13 mouse cellular contexts compared by ENCODE assay signal in the genomic region with DNA sequence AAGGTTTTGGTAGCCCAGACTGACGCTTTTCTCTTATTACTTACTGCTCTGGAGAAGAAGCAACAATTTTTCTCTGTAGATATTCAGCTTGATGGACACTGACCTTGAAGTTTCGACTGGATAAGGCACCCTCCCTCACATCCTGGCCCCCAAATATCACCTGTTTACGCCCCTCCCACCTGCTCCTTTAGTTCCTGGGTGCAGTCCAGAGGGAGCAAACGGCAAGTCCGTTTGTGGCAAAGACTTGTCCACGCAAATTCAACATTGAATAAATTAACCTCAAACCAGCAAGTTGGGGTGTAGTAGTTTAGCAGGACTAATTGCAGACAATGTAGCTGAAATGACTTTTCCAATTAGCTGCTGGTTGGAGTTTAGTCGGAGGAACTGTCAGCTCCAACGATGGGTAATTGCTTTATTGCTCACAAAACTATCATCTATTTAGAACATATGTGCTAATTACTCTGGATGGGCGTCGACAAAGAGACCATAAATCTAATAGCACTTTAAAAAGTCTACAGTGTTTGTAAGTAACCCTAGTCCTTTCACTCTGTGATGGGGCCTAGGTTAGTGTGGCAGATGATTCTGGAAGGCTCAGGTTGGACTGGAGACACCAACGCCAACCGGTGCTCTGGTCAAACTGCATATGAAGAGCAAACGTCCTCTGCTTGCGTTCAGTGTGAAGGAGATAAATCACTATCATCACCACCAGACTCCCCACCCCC. TPM values are rescaled to one million over a fixed set of nuclear protein-coding genes. Genes with fewer than 3 reads are reported as not detected.
DNase-seq lines count a peak whose midpoint lies in the region; ATAC-seq lines count a peak whose summit lies in the region.
"Had no signal": no experiment of that assay in that cellular context is flagged by ENCODE, and none has a peak within 500 bp of the region (broad histone marks: within the 10 kb centered on the region; RNA-seq: fewer than 3 reads in every experiment).

No protein-coding gene starts in this region.

- ATAC-seq in midbrain, embryonic 16.5 days: no peak

- H3K9me3 ChIP-seq in heart, embryonic 10.5 days: no peaks in the 10 kb centered on the region
- no peaks in the 10 kb centered on the region for H3K9me3 ChIP-seq in hindbrain, embryonic 10.5 days
- H3K9me3 ChIP-seq in midbrain, embryonic 16.5 days (replicated peaks; ENCODE audit: control insufficient read depth, low read length, poor library complexity, severe bottlenecking): no peaks in the 10 kb centered on the region

- 0 out of 2 replicates have a peak overlapping the region, but pooled peaks have one; percentile 58 for H3K4me3 ChIP-seq in heart, embryonic 10.5 days
- peak overlapping the region; percentile 57 for H3K4me3 ChIP-seq in hindbrain, embryonic 10.5 days
- H3K4me3 ChIP-seq in midbrain, embryonic 16.5 days (ENCODE audit: low read depth, low read length): no peak overlapping the region; the same call in 1 of the 2 replicates
- H3K4me3 ChIP-seq: erythroblast, embryonic 14.5 days had no signal

- H3K27ac ChIP-seq in heart, embryonic 10.5 days: no peak overlapping the region
- peak overlapping the region; percentile 91 for H3K27ac ChIP-seq in hindbrain, embryonic 10.5 days
- H3K27ac ChIP-seq in midbrain, embryonic 16.5 days (ENCODE audit: low read length): peak overlapping the region; percentile 48; the same call in 1 of the 2 replicates

- DNase-seq in heart, embryonic 10.5 days (ENCODE audit: low spot score): no peak
- no peak for DNase-seq in heart, postnatal 4 days
- DNase-seq in embryo, embryonic 10.5 days (ENCODE audit: low spot score): peak; percentile 46
- no peak for DNase-seq in hindbrain, embryonic 10.5 days (ENCODE audit: low spot score)
- DNase-seq in natural killer cell, adult 2 months (ENCODE audit: low spot score in 2 of 2): no peak
- no peak for DNase-seq in ovary, adult 18-20 months (ENCODE audit: low spot score)
- DNase-seq in right cerebral cortex, postnatal 14 days: no peak
- DNase-seq: B cell, adult 2 months; kidney, postnatal 10 days; lung, postnatal 10 days had no signal

- H3K4me2 ChIP-seq in midbrain, embryonic 16.5 days (ENCODE audit: low read length): peak overlapping the region; percentile 72

- H3K27me3 ChIP-seq in heart, embryonic 10.5 days (ENCODE audit: insufficient read depth, poor library complexity, severe bottlenecking): peaks cover 86% of the 10 kb centered on the region
- H3K27me3 ChIP-seq in hindbrain, embryonic 10.5 days (ENCODE audit: insufficient read depth, poor library complexity, severe bottlenecking): peaks cover 33% of the 10 kb centered on the region
- H3K27me3 ChIP-seq in midbrain, embryonic 16.5 days (ENCODE audit: control insufficient read depth, insufficient read depth, low read depth, low read length): no peaks in the 10 kb centered on the region; the same call in 1 of the 2 replicates

- 0 out of 2 replicates have a peak overlapping the region, but pooled peaks have one; percentile 32 for H3K9ac ChIP-seq in midbrain, embryonic 16.5 days (ENCODE audit: low read depth, low read length)

- no peaks in the 10 kb centered on the region for H3K36me3 ChIP-seq in heart, embryonic 10.5 days
- no peaks in the 10 kb centered on the region for H3K36me3 ChIP-seq in hindbrain, embryonic 10.5 days
- no peaks in the 10 kb centered on the region for H3K36me3 ChIP-seq in midbrain, embryonic 16.5 days (ENCODE audit: control insufficient read depth, insufficient read depth, low read length)

- 12% methylated on average over 14 of the region's 14 CpGs for WGBS in heart, embryonic 10.5 days
- 9% methylated on average over 14 of the region's 14 CpGs for whole genome bisulfite sequencing in hindbrain, embryonic 10.5 days
- WGBS in midbrain, embryonic 16.5 days: 14% methylated on average over 14 of the region's 14 CpGs

- H3K4me1 ChIP-seq in heart, embryonic 10.5 days: peaks cover 23% of the 10 kb centered on the region
- peaks cover 90% of the 10 kb centered on the region for H3K4me1 ChIP-seq in hindbrain, embryonic 10.5 days (replicated peaks)
- H3K4me1 ChIP-seq in midbrain, embryonic 16.5 days (ENCODE audit: control insufficient read depth, insufficient read depth, low read length): peaks cover 31% of the 10 kb centered on the region

RNA-seq across cellular contexts. Expression of a gene that starts 9.3 kb away (rescaled TPM):
- 6.0 and 13.8 TPM in 2 replicates for polyA plus RNA-seq in heart, embryonic 10.5 days (2016; fragmentation: Nextera tagmentation; extraction: Ambion mirVana)
- 1 to 10 TPM; 4.6 to 4.8 TPM for total RNA-seq in heart, postnatal 4 days (2021)
- 69.0 and 74.0 TPM in 2 replicates for polyA plus RNA-seq in hindbrain, embryonic 10.5 days (2016; fragmentation: Nextera tagmentation; extraction: Ambion mirVana)
- 46.0 and 64.0 TPM in 2 replicates for polyA plus RNA-seq in midbrain, embryonic 16.5 days (2015; fragmentation: Nextera tagmentation; extraction: Ambion mirVana)
- total RNA-seq: neutrophil, adult 5-6 weeks had no signal
- polyA plus RNA-seq: erythroblast, embryonic 14.5 days had no signal
